Mouse (Mus musculus): ENCODE measurements around the gene Flad1. TPM values are rescaled to one million over a fixed set of nuclear protein-coding genes. Genes with fewer than 3 reads are reported as not detected.

The Flad1 gene
- total and polyA plus RNA-seq, 2 experiments = 29.0 to 67.3 TPM

- 16% methylated on average over 5 of the region's 5 CpGs for WGBS
- H3K27ac ChIP-seq (replicated peaks; ENCODE audit: insufficient read depth, low read depth, low read length) = no peak overlapping the region
- H3K4me3 ChIP-seq (ENCODE audit: insufficient read depth, low read depth, low read length) = no peak overlapping the region
- H3K36me3 ChIP-seq (ENCODE audit: control insufficient read depth, insufficient read depth, low read length) = no peaks in the 10 kb centered on the region
- H3K9ac ChIP-seq (ENCODE audit: low read depth, low read length) = no peak overlapping the region
- DNase-seq (ENCODE audit: extremely low read depth, low read depth, low spot score) = peak; percentile 48
- TF ChIP-seq CTCF (IDR thresholded peaks at IDR 0.05; ENCODE audit: low read depth, low read length) (peak; percentile 83), POLR2A (IDR thresholded peaks at IDR 0.05; ENCODE audit: extremely low read depth, insufficient read depth, low read length) (no peak)
- no peaks in the 10 kb centered on the region; the same call in 1 of the 2 replicates for H3K4me1 ChIP-seq (ENCODE audit: control insufficient read depth, insufficient read depth, low read length)
- no peaks in the 10 kb centered on the region for H3K27me3 ChIP-seq (ENCODE audit: control insufficient read depth, insufficient read depth, low read length)
- no peaks in the 10 kb centered on the region for H3K79me2 ChIP-seq (ENCODE audit: control insufficient read depth, insufficient read depth, low read length)
Measured at GRCm38 (mm10) chr3:89354816-89355511, 56.7 kb downstream of the Flad1 start.

GRCm38 (mm10) chr3:89351271-89351670, 60.4 kb downstream of the Flad1 start:
- no peaks in the 10 kb centered on the region for H3K36me3 ChIP-seq (ENCODE audit: control insufficient read depth, insufficient read depth, low read length)
- H3K4me1 ChIP-seq (ENCODE audit: control insufficient read depth, insufficient read depth, low read length) = no peaks in the 10 kb centered on the region; the same call in 1 of the 2 replicates
- no peak overlapping the region for H3K27ac ChIP-seq (replicated peaks; ENCODE audit: insufficient read depth, low read depth, low read length)
- DNase-seq (ENCODE audit: extremely low read depth, low read depth, low spot score) = no peak
- H3K9ac ChIP-seq (ENCODE audit: low read depth, low read length) = no peak overlapping the region
- no peak for TF ChIP-seq POLR2A (IDR thresholded peaks at IDR 0.05; ENCODE audit: extremely low read depth, insufficient read depth, low read length)
- TF ChIP-seq CTCF (IDR thresholded peaks at IDR 0.05; ENCODE audit: low read depth, low read length) = no peak
- 83% methylated on average over 5 of the region's 5 CpGs for WGBS
- 0 out of 2 replicates have a peak, but pooled peaks cover 5% of the 10 kb centered on the region for H3K27me3 ChIP-seq (ENCODE audit: control insufficient read depth, insufficient read depth, low read length)
- H3K4me3 ChIP-seq (ENCODE audit: insufficient read depth, low read depth, low read length) = no peak overlapping the region
- H3K79me2 ChIP-seq (ENCODE audit: control insufficient read depth, insufficient read depth, low read length) = no peaks in the 10 kb centered on the region

Other genes with a start within 250 kb of the Flad1 start
- gene Clk2, start 247.1 kb downstream of the Flad1 start, total RNA-seq (2014; rRNA removed) = 7.4 and 9.3 TPM in 2 replicates
- gene Clk2, start 247.1 kb downstream of the Flad1 start, polyA plus RNA-seq (2012; rRNA removed) = 14.6 and 23.9 TPM in 2 replicates
- 9.1 and 15.6 TPM in 2 replicates for gene Scamp3, start 234.4 kb downstream of the Flad1 start, total RNA-seq (2014; rRNA removed)
- 105 and 120 TPM in 2 replicates for gene Scamp3, start 234.4 kb downstream of the Flad1 start, polyA plus RNA-seq (2012; rRNA removed)
- 0.09 and 0.54 TPM in 2 replicates for gene Fam189b, start 228.7 kb downstream of the Flad1 start, total RNA-seq (2014; rRNA removed)
- 1.8 and 4.1 TPM in 2 replicates for gene Fam189b, start 228.7 kb downstream of the Flad1 start, polyA plus RNA-seq (2012; rRNA removed)
- gene Gba, start 208.9 kb downstream of the Flad1 start, total RNA-seq (2014; rRNA removed) = 24.1 and 32.7 TPM in 2 replicates
- 33.2 and 36.6 TPM in 2 replicates for gene Gba, start 208.9 kb downstream of the Flad1 start, polyA plus RNA-seq (2012; rRNA removed)
- gene Thbs3, start 196.7 kb downstream of the Flad1 start, total RNA-seq (2014; rRNA removed) = 0.92 and 1.4 TPM in 2 replicates
- 0.85 and 1.2 TPM in 2 replicates for gene Thbs3, start 196.7 kb downstream of the Flad1 start, polyA plus RNA-seq (2012; rRNA removed)
- 105 and 122 TPM in 2 replicates for gene Mtx1, start 184.8 kb downstream of the Flad1 start, total RNA-seq (2014; rRNA removed)
- gene Mtx1, start 184.8 kb downstream of the Flad1 start, polyA plus RNA-seq (2012; rRNA removed) = 167 and 187 TPM in 2 replicates
- 0.60 and 1.7 TPM in 2 replicates for gene Muc1, start 182.8 kb downstream of the Flad1 start, total RNA-seq (2014; rRNA removed)
- 1.3 and 1.7 TPM in 2 replicates for gene Muc1, start 182.8 kb downstream of the Flad1 start, polyA plus RNA-seq (2012; rRNA removed)
- gene Krtcap2, start 165.9 kb downstream of the Flad1 start, total RNA-seq (2014; rRNA removed) = 45.1 and 60.3 TPM in 2 replicates
- gene Krtcap2, start 165.9 kb downstream of the Flad1 start, polyA plus RNA-seq (2012; rRNA removed) = 157 and 197 TPM in 2 replicates
- 0.07 and 0.18 TPM in 2 replicates for gene Trim46, start 165.6 kb downstream of the Flad1 start, total RNA-seq (2014; rRNA removed)
- 0.16 and 0.25 TPM in 2 replicates for gene Trim46, start 165.6 kb downstream of the Flad1 start, polyA plus RNA-seq (2012; rRNA removed)
- gene Dpm3, start 152.5 kb downstream of the Flad1 start, total RNA-seq (2014; rRNA removed) = 102 and 131 TPM in 2 replicates
- 243 and 245 TPM in 2 replicates for gene Dpm3, start 152.5 kb downstream of the Flad1 start, polyA plus RNA-seq (2012; rRNA removed)
- gene Slc50a1, start 141.3 kb downstream of the Flad1 start, total RNA-seq (2014; rRNA removed) = 6.4 and 7.0 TPM in 2 replicates
- 36.3 and 41.2 TPM in 2 replicates for gene Slc50a1, start 141.3 kb downstream of the Flad1 start, polyA plus RNA-seq (2012; rRNA removed)
- 22.1 and 35.2 TPM in 2 replicates for gene Efna1, start 130.7 kb downstream of the Flad1 start, total RNA-seq (2014; rRNA removed)
- 73.1 and 73.4 TPM in 2 replicates for gene Efna1, start 130.7 kb downstream of the Flad1 start, polyA plus RNA-seq (2012; rRNA removed)
- gene Efna3, start 88.9 kb downstream of the Flad1 start, total RNA-seq (2014; rRNA removed) = not detected in 2 replicates
- gene Efna3, start 88.9 kb downstream of the Flad1 start, polyA plus RNA-seq (2012; rRNA removed) = not detected in 2 replicates
- not detected in 2 replicates for gene Efna4, start 73.8 kb downstream of the Flad1 start, total RNA-seq (2014; rRNA removed)
- gene Efna4, start 73.8 kb downstream of the Flad1 start, polyA plus RNA-seq (2012; rRNA removed) = 0.06 and 0.27 TPM in 2 replicates
- 1.4 and 2.6 TPM in 2 replicates for gene Adam15, start 61.9 kb downstream of the Flad1 start, total RNA-seq (2014; rRNA removed)
- 4.7 and 5.4 TPM in 2 replicates for gene Adam15, start 61.9 kb downstream of the Flad1 start, polyA plus RNA-seq (2012; rRNA removed)
- not detected in 2 replicates for gene Dcst2, start 49.9 kb downstream of the Flad1 start, total RNA-seq (2014; rRNA removed)
- gene Dcst2, start 49.9 kb downstream of the Flad1 start, polyA plus RNA-seq (2012; rRNA removed) = 0.05 TPM in 1 of 2 replicates, not detected in the other
- gene Dcst1, start 46.6 kb downstream of the Flad1 start, total RNA-seq (2014; rRNA removed) = not detected in 2 replicates
- 0.04 TPM in 1 of 2 replicates, not detected in the other for gene Dcst1, start 46.6 kb downstream of the Flad1 start, polyA plus RNA-seq (2012; rRNA removed)
- gene Zbtb7b, start 17.1 kb downstream of the Flad1 start, total RNA-seq (2014; rRNA removed) = 28.9 and 31.9 TPM in 2 replicates
- 85.0 and 87.2 TPM in 2 replicates for gene Zbtb7b, start 17.1 kb downstream of the Flad1 start, polyA plus RNA-seq (2012; rRNA removed)
- gene Lenep, start 9.1 kb downstream of the Flad1 start, total RNA-seq (2014; rRNA removed) = not detected in 2 replicates
- gene Lenep, start 9.1 kb downstream of the Flad1 start, polyA plus RNA-seq (2012; rRNA removed) = not detected in 2 replicates
- gene Cks1b, start 6.5 kb upstream of the Flad1 start, total RNA-seq (2014; rRNA removed) = 3.0 and 6.0 TPM in 2 replicates
- 7.9 and 11.0 TPM in 2 replicates for gene Cks1b, start 6.5 kb upstream of the Flad1 start, polyA plus RNA-seq (2012; rRNA removed)
- 37.7 and 42.0 TPM in 2 replicates for gene Shc1, start 6.6 kb upstream of the Flad1 start, total RNA-seq (2014; rRNA removed)
- gene Shc1, start 6.6 kb upstream of the Flad1 start, polyA plus RNA-seq (2012; rRNA removed) = 56.8 and 57.4 TPM in 2 replicates
- 4.4 and 9.9 TPM in 2 replicates for gene Pygo2, start 18.3 kb upstream of the Flad1 start, total RNA-seq (2014; rRNA removed)
- 26.5 and 29.0 TPM in 2 replicates for gene Pygo2, start 18.3 kb upstream of the Flad1 start, polyA plus RNA-seq (2012; rRNA removed)
- 5.7 and 5.9 TPM in 2 replicates for gene Pbxip1, start 24.8 kb upstream of the Flad1 start, total RNA-seq (2014; rRNA removed)
- 6.6 and 9.1 TPM in 2 replicates for gene Pbxip1, start 24.8 kb upstream of the Flad1 start, polyA plus RNA-seq (2012; rRNA removed)
- 79.5 and 112 TPM in 2 replicates for gene Pmvk, start 42.7 kb upstream of the Flad1 start, total RNA-seq (2014; rRNA removed)
- gene Pmvk, start 42.7 kb upstream of the Flad1 start, polyA plus RNA-seq (2012; rRNA removed) = 82.1 and 108 TPM in 2 replicates
- under 0.01 and 0.13 TPM in 2 replicates for gene Kcnn3, start 108.3 kb upstream of the Flad1 start, total RNA-seq (2014; rRNA removed)
- 0.06 TPM in 1 of 2 replicates, not detected in the other for gene Kcnn3, start 108.3 kb upstream of the Flad1 start, polyA plus RNA-seq (2012; rRNA removed)

Measured in liver, adult 2 months (tissue).